Mouse (Mus musculus) layer of hippocampus, adult 9-10 months (tissue): ENCODE data around the gene Kcnj14.
A peak's percentile ranks its signal among the peaks of the same experiment; 100 is the strongest.

Experiments
- DNase-seq: peaks from one replicate; pipeline ENCODE4 v3.0.0; 2022; ENCODE audit warnings: low spot score

Gene Kcnj14

DNA sequence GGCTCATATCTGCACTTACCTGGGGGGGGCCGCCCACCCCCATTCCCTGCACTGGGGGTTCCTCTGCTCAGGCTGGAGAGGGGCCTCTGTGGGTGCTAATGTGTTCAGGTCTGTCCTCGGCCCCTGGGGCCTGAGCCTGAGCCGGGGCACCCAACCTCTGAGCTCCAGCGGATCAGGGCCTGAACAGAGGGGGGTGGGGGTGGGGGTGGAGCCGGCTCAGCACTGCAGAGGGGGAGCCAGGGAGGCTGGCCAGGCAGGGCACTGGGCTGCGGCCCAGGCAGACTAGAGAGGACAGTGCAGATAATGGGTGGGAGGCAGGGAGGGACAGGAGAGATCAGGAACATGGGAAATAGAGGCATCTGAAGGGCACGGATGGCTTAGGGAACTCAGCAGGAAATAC, at the start of gene Kcnj14:
Gene Kcnj14 (minus strand): TSS at position 185 of the 400 bp plus-strand sequence.
- DNase-seq: no peak

DNA sequence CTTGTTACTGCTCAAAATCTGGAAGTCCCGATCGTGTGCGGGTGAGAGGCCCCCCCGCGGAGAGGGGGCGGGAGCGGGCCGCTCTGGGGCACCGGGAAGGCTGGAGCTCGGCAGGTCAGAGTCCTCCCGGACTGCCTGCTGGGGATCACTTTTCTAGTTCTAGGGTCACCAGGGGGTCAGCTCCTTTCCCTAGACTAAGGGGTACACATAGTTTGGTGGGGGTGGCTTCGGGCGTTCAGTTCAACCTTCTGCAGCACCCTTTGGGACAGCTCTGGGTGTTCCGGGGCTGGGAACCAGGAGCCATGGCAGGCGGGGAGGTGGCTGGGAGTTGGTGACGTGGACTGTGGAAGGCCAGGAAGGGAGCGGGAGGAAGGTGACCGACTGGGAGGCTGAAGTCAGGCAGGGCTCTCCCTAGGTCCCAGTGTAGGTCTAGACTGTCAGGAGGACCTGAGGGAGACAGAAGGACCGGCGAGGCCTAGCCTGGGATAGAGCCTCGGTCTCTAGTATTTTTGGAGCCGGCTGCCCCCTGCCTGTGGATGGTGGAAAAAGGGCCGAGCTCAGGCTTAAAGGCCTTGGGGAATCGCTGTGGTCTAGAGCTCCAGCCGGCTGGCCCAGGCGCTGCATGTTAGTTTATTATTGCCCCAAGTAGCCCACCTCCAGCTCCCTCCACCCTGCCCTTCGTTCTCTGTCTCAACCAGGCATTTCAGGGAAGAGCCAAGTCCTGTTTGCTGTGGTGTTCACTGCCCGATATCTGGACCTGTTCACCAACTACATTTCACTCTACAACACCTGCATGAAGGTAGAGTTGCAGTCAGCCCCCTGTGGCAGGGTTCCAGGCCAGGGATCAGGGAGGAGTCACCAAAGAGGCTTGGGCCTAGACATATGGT, 48.7 kb upstream of the Kcnj14 start:
- DNase-seq: no peak

DNA sequence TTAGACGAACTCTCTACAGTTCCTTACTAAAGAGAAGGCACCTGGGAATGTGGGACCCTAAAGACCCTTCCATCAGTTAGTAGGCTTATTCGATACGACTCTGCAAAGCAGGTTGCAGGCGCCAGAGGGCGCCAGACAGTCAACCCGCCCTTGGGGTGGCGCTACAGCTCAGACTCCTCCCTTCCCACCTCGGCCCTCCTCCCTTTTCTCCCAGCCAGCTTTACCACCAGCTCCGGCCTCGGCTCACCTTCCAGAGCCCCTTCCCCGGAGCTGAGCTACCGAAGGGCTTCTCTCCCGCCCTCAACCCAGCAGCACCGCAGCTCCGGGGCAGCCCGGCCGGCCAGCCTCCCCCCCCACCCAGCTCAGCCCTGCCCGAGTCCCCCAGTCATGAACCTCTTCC, 48.0 kb upstream of the Kcnj14 start, which contains the start of gene Kdelr1:
Gene Kdelr1 (plus strand): TSS at position 149 of the 400 bp plus-strand sequence.
- DNase-seq: peak; percentile 71

DNA sequence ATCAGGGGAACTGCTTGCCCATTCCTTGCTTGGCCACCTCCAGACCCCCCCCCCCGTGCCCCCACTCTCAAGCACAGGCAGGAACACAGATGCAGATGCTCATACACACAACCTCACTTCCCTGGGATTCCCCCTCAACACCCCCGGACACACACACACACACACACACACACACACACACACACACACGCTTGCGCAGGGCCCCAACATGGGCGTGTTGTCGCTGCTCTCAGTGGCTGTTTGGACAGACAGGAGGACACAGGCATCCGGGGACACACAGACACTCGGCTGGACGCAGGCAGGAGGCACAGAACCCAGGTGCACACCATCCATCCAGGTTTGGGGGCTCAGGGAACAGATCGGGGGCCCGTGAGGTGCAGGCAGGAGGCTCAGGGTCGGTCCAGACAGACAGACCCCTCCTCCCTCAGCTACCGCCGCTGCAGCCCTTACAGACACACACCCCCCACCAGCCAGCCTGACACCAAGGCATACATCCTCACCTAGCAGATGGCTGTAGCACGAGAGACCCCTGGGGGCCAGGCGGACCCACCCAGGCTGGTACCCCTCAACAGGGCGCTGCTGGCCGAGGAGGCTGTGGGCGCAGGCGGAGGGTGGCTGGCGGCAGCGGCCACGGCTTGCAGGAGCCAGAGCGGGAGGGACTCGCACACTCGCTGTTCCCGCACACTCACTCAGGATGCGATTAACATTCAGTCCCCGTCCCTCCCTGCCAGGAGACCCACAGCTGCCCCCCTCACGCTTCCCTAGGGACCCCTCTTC, 45.9 kb upstream of the Kcnj14 start:
- no peak for DNase-seq

DNA sequence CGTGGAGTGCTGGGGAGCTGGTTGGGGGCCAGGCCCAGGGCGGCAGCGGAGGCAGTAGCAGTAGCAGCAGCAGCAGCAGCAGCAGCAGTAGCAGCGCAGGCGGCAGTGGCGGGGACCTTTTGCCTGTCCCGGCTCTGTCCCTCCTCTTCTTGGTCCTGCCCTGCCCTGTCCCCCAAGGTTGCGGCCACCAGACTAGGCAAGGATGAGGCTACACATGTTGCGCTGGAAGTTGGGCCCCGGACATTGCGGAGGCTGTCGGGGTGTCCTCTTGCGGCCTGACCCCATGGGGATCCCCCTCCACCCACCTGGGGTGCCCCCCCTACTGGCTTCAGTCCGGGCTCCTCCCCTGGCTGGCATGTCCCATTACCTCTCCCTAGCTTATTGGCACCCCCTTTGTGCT, 45.2 kb upstream of the Kcnj14 start:
- no peak for DNase-seq

DNA sequence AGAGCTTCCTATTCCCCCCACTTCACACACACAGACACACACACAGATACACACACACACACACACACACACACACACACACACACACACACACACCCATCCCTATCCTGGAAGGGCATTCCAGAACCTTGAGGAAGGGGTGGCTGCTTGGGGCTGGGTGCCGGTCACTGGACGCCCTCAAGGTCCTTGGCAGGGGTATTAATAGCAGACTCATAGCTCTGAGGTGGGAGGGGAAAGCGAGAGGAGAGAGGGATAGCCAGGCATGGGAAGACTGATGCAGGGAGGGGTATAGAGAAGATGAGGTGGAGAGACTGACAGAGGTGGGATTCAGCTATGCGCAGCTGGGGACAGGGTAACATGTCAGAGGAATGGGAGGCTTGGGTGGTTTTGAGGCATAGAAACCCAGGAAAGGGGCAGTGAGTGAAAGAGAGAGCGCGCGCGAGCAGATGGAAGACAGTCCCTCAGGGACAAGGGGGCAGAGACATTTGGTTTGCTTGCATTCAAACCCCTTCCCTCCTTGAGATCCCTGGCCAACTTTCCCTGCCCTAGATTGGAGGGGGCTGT, 44.6 kb upstream of the Kcnj14 start:
- no peak for DNase-seq

DNA sequence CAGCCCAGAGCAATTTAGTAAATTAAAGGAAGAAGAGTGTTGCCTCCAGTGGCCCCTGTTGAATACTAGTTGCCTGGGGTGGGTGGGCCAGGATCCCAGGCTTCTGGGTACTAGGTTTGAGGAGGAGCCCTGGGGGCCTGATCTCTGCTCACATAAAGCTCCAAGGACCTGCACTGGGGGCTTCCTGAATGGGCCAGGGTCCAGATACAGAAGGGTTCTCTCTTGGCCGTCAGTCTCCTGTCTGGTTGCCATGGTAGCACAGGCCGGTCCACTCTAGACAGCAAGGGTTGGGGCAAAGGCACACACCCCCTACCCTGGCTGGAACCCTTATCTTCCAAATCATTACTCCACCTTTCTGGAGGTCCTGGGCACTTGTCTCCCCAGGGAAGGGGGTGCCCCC, 43.3 kb upstream of the Kcnj14 start:
- no peak for DNase-seq

DNA sequence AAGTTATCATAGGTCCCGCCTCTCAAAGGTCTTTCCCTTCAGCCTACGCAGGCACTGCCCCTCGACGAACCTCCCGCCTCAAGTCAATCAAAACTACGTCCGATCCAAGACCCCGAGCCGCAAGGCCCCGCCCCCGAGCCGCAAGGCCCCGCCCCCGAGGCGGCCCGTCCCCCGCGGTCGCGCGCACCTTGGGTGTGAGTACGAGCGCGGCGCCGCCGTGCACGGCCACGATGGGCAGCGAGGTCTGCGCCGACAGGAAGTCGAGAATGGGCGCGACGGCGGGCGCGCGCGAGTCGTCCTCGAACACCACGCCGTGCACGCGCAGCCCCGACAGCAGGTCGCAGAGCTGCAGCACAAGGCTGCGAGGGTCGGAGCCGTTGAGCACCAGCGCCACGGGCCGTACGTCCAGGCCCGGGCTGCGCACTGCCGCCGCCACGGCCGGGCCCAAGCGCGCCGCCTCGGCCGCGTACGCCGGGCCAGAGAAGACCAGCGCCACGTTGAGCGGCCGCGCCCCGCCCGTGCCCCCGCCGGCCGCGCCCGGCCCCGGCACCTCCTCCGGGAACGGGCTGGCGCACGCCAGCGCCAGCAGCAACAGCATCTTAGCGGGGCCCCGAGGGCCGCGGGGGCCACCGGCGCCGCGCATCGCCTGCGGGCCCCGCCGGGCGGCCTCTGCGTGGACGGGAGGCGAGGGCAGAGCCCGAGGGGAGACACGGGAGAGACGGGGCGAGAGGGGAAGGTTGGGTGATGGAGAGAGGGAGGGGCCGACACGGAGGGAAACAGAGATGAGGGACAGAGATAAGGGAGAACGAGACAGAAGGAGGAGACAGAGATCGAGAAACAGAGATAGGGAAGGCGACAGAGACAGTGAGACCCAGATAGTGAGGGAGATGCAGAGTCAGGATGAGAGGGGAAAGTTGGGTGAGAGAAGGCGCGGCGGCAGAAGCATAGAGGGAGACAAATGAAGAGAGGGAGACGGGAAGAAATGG, 41.6 kb upstream of the Kcnj14 start:
- peak; percentile 49 for DNase-seq

DNA sequence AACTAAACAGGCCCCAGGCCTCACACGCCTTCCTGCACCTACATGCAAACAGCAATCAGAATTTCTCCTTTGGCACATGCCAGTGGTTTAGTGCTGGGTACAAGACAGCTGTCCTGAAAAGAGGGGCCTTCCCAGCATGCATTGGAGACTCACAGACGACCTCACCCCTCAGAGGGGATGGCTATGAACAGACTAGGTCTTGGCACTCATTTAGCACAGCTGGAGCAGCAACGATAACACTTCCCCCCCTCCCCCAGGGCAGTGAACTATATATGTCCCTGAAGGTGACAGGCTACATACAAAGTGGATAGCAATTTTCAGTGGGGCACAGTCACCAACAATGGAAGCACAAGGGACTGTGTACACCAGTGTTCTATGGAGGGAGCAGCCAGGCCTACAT, 39.9 kb upstream of the Kcnj14 start:
- no peak for DNase-seq

DNA sequence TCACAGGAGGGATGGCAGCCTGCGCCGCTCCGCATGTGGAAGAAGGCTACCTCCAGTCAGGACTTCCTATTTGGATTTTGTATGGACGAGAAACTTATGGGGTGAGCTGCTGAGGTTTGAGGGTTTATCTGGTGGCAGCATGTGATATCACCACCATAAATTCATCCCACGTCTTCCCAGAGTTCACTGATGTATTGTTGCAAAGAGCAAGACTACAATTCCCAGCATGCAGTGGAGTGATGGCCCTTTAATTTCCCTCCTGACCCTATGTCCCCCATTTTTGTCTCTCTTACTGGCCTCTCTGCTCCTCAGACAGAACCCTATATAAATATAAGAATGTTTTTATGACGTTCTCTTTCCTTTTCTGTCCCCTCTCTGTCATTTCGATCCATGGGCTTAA, 38.2 kb upstream of the Kcnj14 start:
- no peak for DNase-seq

DNA sequence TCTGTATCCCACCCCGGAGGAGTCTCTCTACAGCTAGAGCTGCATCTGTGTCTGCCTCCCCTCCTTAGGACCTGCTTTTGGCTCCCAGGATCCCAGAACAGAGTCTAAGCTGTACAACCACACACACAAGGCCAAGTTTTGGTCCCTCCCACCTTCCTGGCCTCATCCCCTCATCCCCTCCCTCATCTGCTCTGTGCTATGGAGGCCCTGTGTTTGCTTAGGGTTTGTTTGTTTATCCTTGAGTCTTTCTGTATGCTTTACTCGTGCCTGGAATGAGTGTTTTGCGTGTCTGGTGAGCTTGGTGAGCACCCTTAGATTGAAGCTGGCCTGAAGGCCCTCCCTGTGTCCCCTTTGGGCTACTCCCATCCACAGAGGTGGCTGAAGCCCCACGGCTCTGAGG, 34.4 kb upstream of the Kcnj14 start:
- DNase-seq: no peak

DNA sequence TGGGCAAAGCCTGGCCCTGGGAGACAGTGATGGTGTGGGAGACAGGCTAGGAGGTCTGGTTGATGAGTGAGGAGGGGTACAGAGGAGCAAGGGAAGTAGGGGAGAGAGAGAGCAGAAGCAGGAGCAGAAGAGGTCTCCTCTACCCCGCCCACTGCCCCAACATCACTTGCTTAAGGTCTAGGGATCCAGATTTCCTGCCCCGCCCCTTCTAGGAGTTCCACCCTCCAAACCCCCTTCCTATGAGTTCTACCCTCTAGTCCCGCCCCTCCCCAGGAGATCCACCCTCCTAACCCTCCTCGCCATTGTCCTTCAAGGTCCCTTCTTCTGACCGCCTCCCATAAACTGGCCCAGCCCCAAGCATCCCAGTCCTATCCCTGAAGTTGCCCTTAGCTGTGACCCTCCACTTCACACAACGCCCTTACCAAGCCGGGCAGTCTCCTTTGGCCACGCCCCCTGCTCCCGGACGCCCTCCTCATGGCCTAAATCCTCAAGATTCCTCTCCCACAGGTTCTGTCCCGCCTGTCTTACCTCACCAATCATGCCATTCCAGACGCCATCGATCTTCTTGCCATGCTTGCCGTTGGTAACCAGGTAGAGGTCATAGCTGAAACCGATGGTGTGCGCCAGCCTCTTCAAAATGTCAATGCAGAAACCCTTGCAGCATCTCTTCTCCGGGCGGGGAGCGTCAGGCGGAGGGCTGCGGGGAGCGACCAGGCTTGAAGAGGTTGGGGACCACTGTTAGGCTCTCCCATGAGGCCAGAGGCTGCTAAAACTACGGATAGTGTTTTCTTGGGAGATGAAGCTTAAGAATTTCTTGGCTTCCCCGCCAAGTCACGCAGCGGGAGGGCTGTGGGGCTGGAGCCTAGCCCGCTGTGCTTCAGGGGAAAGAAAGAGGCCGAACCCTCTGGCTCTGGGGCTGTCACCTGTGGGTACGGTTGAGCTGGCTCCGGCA, 32.6 kb upstream of the Kcnj14 start:
- DNase-seq: no peak

DNA sequence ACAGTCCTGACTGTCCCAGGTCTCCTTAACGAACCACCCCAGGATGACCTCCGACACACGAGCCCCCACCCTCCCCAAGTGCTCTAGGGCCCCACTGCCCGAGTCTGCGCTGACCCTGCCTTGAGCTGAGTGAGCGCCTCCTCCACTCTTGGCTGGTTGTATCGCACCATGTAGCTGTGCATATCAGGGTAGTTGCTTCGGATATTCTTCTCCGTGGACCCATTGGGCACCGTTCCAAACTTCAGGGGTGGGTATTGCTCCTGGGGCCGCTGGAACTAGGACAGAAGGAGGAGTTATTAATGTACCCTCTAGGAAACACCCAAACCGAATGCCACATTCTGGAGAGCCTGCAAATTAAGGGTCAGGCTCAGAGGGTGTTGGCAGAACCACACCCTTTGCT, 28.5 kb upstream of the Kcnj14 start:
- DNase-seq: no peak

DNA sequence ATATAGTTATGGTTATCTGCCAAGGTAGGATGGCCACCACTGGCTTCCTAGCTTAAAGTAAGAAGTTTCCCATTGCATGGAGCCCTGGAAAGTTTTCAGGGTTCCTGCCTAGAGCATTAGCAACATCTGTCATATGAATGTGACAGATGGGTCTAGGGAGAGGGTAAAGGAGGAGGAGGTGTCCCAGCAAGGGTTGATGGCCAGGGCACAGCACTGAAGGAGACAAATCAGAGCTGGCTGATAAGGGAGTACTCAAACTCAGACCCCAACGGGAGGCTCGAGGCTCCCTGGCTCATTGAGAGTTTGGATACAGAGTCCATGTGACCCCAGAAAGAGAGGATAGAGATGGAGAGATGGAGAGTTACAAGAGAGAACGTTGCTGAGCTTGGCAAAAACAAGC, 26.1 kb upstream of the Kcnj14 start:
- no peak for DNase-seq

DNA sequence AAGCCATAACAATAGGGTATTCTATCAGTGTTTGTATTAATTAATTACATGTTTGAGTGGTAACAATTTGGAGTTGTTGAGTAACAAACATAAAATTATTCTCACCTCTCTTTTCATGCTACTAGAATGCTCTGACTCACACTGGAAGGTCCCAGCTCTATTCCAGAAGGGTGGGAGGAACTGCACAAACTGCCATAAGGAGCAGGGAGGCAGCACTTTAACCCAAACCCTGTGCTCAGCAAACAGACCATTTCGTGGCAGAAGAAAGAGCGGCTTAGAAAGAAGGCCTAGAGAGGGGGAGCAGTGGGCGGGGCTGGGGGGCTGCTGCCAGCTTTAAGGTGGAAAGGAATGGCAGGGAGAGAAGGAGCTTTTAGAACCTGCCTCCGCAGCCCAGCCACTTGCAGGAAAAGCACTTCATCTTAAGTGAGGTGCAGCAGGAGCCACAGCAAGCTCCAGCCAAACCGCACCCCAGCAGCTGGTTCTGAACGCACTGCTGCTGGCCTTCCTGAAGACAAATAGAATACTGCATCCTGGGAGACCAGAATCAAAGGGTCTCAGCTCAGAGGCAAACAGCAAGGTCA, 24.0 kb upstream of the Kcnj14 start:
- no peak for DNase-seq

DNA sequence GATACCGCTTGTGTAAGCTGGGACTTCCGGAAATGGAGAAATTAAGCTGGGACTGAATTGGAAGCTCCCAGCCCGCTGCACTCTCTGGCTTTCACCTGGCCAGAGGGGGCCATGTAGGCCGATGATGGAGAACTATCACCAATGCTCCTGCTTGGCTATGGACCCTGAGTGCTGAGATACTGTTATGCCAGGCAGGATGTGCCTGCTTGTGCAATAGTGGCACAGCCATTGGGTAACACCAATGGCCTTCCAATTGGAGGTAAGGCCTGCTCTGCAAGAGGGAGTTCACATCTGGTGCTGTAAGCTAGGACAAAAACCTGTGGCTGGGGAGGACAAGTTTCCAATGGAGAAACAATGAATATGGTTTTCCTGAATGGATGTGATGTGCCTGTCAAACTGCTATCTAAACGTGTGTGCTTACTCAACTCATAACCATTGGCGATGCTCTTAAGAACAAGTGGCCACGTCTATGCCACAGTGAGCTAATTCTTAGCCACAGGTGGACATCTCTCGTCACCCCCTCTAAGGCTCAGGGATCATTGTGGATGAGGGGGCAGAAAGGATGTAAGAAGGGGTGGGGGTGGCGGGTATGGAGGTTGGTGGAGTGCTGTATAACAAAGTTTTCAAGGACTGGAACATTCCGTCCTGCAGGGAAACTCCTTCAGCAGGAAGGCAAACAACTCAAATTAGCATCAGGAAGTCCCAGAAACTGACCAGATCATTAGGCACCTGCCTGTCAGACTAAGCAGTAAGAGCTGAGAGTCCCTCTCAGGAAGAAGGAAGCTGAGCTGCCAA, 18.6 kb upstream of the Kcnj14 start:
- DNase-seq: no peak

DNA sequence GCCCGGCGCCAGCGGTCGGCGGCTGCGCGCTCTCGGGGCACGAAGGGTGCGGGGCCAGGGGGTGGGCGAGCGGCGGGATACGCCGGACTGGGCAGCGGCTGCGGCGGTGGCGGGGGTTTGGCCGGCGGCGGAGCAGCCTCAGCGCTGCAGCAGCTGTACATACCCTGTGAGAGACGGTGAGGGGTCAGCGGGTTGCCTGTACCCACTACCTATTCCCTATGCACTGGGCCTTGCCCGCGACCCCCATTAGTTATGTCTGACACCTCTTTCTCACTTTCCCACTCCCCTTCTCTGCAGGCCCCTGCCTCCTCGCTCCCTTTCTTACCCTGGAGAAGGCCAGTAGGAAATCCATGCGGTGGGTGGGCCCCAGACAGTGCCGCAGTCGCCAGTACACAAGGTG, 9.3 kb upstream of the Kcnj14 start:
- DNase-seq: no peak

DNA sequence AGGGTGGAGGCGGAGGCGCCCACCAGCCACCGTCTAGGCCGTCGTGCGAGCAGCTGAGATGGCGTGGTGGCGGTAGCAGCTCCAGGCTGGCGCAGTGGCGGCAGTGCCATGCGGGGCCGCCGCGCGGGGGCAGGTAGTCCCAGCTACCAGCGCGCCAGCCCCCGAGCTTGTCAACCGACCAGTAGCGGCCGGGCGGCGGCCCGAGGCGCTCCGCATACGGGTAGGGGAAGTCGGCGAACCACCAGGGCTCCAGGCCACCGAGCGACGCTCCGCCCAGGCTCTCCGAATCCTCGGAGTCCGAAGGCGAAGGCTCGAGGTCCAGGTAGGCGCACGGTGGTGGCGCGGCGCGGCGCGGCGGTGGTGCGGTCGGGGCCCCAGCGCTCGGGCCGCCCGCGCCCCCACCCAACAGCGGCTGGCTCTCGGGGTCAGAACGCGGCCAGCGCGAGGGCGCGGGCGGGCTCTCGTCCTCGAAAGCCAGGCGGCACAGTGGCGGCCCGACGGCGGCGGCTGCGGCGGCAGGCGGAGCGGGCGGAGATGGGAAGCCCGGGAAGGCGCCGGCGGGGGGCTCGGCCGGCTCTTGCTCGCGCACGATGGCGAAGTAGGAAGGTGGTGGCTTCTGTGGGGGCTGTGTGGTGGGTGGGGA, 8.7 kb upstream of the Kcnj14 start:
- no peak for DNase-seq

DNA sequence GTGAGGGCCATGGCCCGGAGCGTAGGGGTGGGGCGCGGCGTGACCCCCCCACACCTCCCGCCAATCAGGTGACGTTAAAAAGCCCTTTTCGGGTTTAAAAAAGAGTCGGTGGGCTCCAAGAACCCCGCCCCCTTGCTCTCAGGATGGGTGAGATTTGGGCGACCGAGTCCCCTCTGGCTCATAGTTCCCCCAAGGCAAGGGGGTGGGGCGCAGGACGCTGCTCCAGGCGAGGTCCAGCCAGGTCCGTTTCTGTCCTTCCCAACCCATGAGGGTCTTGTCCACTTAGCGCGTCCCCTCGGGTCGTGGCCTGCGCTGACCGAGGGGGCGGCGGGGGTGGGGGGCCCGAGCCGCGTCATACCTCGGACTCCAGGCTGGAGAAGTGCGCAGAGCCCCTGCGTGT, 7.8 kb upstream of the Kcnj14 start:
- no peak for DNase-seq
